Mouse (Mus musculus) cerebellum, adult 2 months (tissue): ENCODE measurements at regions not wholly inside any gene's neighbourhood (a gene's known extent, or its start where the extent isn't known, plus 50 kb on each side); places are given as distances from the start of the nearest gene placed in this dataset.

ENCODE experiments used
- CTCF ChIP-seq: fragments of 200-500 bp; IDR thresholded peaks from 2 replicates; pipeline ENCODE4 v1.5.1; 2011; ENCODE audit warnings: low read depth, mild to moderate bottlenecking, control low read depth, low read length, moderate library complexity, borderline replicate concordance; ENCODE audit not compliant: insufficient read depth
- POLR2A ChIP-seq: fragments of 200-500 bp; IDR thresholded peaks from 2 replicates; pipeline ENCODE4 v1.6.1; 2011; ENCODE audit warnings: low read length, control low read depth, borderline replicate concordance; ENCODE audit not compliant: insufficient read depth

- TF ChIP-seq CTCF (no peak), POLR2A (no peak)
Observed at GRCm38 (mm10) chr2:61389207-61389606, 189.2 kb upstream of the Tank start.
